Mouse (Mus musculus) lung, adult 2 months (tissue): ENCODE measurements around the gene Rai14. TPM values are rescaled to one million over a fixed set of nuclear protein-coding genes. Genes with fewer than 3 reads are reported as not detected.

Experiments used
- DNase-seq: peaks from one replicate; pipeline ENCODE4 v3.0.0; 2022
- H3K4me1 ChIP-seq: fragments of 200-500 bp; 2 replicates; pipeline ENCODE4 v1.6.1; 2011; ENCODE audit warnings: low read length; ENCODE audit not compliant: control insufficient read depth, insufficient read depth
- H3K4me3 ChIP-seq: fragments of 200-500 bp; replicated peaks from 2 replicates; pipeline ENCODE3; 2011; ENCODE audit warnings: low read depth, mild to moderate bottlenecking, control low read depth, low read length; ENCODE audit errors: extremely low read depth
- CTCF ChIP-seq: fragments of 200-500 bp; IDR thresholded peaks from 2 replicates; pipeline ENCODE4 v1.5.1; 2011; ENCODE audit warnings: mild to moderate bottlenecking, low read length, control low read depth; ENCODE audit not compliant: insufficient read depth
- POLR2A ChIP-seq: fragments of 200-500 bp; IDR thresholded peaks from 2 replicates; pipeline ENCODE4 v1.6.1; 2011; ENCODE audit warnings: low read depth, mild to moderate bottlenecking, control low read depth, low read length, borderline replicate concordance; ENCODE audit errors: extremely low read depth
- WGBS: fragments of 180-500 bp; shearing (Covaris S2); methylation state at CpG from one replicate; pipeline ENCODE4 v1.1.7; 2018; 5-methylcytosine and 5-hydroxymethylcytosine counted together
- polyA plus RNA-seq: library from polyadenylated mRNA; depleted of rRNA; stranded (reverse); fragments of >200 nt; gene quantifications from 2 replicates; pipeline ENCODE4 v1.2.3, GENCODE M21; 2012

Rai14 gene
- polyA plus RNA-seq, 1 experiment: 14.3 TPM

GRCm38 (mm10) chr15:10700891-10701466 is 13.4 kb downstream of the Rai14 start:
- WGBS: 72% methylated on average over 9 of the region's 9 CpGs
- TF ChIP-seq POLR2A (no peak), CTCF (no peak)
- DNase-seq: no peak
- no peak overlapping the region for H3K4me3 ChIP-seq
- peaks cover 7% of the 10 kb centered on the region for H3K4me1 ChIP-seq

GRCm38 (mm10) chr15:10696478-10697234 is 17.8 kb downstream of the Rai14 start:
- TF ChIP-seq POLR2A (no peak), CTCF (no peak)
- DNase-seq: no peak
- 80% methylated on average over 8 of the region's 8 CpGs for WGBS
- no peak overlapping the region for H3K4me3 ChIP-seq
- H3K4me1 ChIP-seq: peaks cover 16% of the 10 kb centered on the region

- WGBS: 45% methylated on average over 4 of the region's 4 CpGs
- DNase-seq: no peak
- no peak overlapping the region for H3K4me3 ChIP-seq
- TF ChIP-seq CTCF (no peak), POLR2A (no peak)
- H3K4me1 ChIP-seq: peaks cover 12% of the 10 kb centered on the region
Observed at GRCm38 (mm10) chr15:10692627-10693026, 21.8 kb downstream of the Rai14 start.

GRCm38 (mm10) chr15:10691481-10691880 is 22.9 kb downstream of the Rai14 start:
- WGBS: 56% methylated on average over 6 of the region's 6 CpGs
- TF ChIP-seq CTCF (no peak), POLR2A (no peak)
- no peak for DNase-seq
- Histone ChIP-seq H3K4me1 (peaks cover 16% of the 10 kb centered on the region), H3K4me3 (no peak overlapping the region)

GRCm38 (mm10) chr15:10690973-10691372 is 23.5 kb downstream of the Rai14 start:
- no peak for TF ChIP-seq POLR2A
- no peak for TF ChIP-seq CTCF
- WGBS: 67% methylated on average over 5 of the region's 5 CpGs
- H3K4me1 ChIP-seq: peaks cover 16% of the 10 kb centered on the region
- H3K4me3 ChIP-seq: no peak overlapping the region
- DNase-seq: no peak

GRCm38 (mm10) chr15:10690219-10690618 is 24.2 kb downstream of the Rai14 start:
- WGBS: 53% methylated on average over 13 of the region's 13 CpGs
- no peak for TF ChIP-seq CTCF
- no peak for TF ChIP-seq POLR2A
- no peak for DNase-seq
- Histone ChIP-seq H3K4me1 (peaks cover 20% of the 10 kb centered on the region), H3K4me3 (no peak overlapping the region)

- WGBS: 72% methylated on average over 11 of the region's 11 CpGs
- Histone ChIP-seq H3K4me1 (peaks cover 20% of the 10 kb centered on the region), H3K4me3 (no peak overlapping the region)
- DNase-seq: no peak
- TF ChIP-seq CTCF (no peak), POLR2A (no peak)
Observed at GRCm38 (mm10) chr15:10689304-10689703, 25.1 kb downstream of the Rai14 start.

GRCm38 (mm10) chr15:10688686-10689085 is 25.7 kb downstream of the Rai14 start:
- WGBS: 65% methylated on average over 5 of the region's 5 CpGs
- TF ChIP-seq CTCF (no peak), POLR2A (no peak)
- H3K4me1 ChIP-seq: peaks cover 16% of the 10 kb centered on the region

GRCm38 (mm10) chr15:10687365-10687764 is 27.1 kb downstream of the Rai14 start:
- TF ChIP-seq CTCF (no peak), POLR2A (no peak)
- Histone ChIP-seq H3K4me3 (no peak overlapping the region), H3K4me1 (peaks cover 14% of the 10 kb centered on the region)
- WGBS: 77% methylated on average over 7 of the region's 7 CpGs
- DNase-seq: no peak

More at GRCm38 (mm10) chr15:10688686-10689085, 25.7 kb downstream of the Rai14 start:
- DNase-seq: no peak
- H3K4me3 ChIP-seq: no peak overlapping the region
